Mouse (Mus musculus): ENCODE data around the gene Syt16.

The Syt16 gene

DNA sequence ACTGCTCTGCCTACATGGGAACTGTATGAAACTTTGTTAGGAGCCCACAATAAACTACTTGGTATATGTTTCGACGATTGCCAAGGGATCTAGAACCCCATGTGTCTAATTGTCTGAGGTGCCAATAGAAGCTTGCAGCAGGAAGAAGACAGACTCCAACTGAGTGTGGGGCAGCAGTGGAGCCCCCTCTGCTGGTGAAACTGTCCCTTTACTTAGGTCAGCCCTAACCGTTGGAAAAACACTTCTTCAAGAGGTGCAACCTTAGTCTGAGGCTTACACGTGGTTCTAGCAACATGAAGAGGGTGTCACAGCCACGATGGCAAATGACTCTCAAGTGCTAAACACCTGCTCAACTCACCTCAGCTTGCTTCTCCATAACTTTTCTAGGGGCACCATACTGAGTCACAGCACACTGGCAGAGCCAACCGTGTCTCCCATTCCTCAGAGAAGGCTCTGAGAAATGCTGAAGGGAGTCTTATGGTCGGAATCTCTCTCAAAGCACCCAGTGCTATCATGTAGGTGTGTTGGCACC lies 17.3 kb downstream of the Syt16 start:
- peak; percentile 41 to 48 for DNase-seq

- no peak for DNase-seq
These were observed 18.0 kb downstream of the Syt16 start for GRCm38 (mm10) chr12:74015491-74015890.

DNA sequence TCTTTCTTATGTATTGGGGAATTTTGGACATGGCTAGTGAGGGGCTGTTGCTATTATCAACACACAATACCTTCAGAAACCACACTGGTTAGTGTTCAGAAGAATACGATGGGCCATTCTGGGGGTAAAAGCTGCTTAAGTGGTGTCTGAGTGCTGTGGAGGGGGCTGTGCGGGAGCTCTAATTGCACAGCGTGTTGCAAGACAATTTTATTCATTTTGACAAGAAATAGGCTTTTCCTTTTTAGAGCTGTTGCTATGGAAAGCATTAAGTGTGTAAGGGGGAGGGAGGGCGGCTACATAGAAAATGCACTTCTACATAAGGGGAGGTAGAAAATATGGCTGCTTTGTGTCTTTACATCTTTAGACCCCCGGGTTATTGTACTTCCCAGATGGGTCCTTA lies 25.8 kb downstream of the Syt16 start:
- no peak for DNase-seq

DNA sequence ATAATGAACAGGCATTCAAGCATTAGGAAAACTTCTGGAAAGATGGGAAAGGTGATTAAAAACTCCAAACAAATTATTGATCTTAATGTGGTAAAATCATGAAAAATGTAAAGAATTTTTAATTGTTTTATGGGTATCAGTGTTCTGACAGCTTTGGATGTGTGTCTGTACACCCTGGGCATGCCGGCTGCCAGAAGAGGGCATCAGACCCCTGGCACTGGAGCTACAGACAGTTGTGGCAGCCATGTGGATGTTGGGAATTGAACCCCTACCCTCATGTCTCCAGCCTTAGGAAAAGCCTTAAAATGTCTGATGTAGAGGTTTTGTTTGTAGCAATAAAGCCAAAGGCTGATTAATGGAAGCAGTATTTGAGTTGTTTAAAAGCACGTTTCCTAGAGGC lies 27.5 kb downstream of the Syt16 start:
- DNase-seq: no peak

- no peak for DNase-seq
These were observed 45.8 kb downstream of the Syt16 start for GRCm38 (mm10) chr12:74043225-74043624.

GRCm38 (mm10) chr12:74043755-74044154 lies 46.3 kb downstream of the Syt16 start:
- no peak for DNase-seq

- DNase-seq: no peak
These were observed 46.8 kb downstream of the Syt16 start for GRCm38 (mm10) chr12:74044241-74044640.

- peak; percentile 13 to 18 for DNase-seq
These were observed 58.0 kb downstream of the Syt16 start for GRCm38 (mm10) chr12:74055336-74055931.

DNA sequence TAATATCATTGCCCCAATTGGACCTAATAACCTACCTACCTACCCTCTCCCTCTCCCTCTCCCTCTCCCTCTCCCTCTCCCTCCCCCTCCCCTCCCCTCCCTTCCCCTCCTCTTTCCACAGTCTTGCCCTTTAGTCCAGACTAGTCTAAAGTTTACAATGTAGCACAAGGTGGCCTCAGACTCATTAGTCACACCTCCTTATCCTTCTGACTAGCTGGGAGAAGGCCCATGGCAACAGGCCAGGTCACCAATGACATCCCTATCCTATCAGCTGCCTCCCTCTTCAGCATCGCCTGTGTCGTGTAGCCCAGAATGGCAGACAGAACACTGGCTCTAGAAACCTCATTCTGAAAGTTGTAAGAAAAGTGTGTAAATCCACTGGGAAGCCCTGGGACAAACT lies 58.7 kb downstream of the Syt16 start:
- DNase-seq: no peak

- no peak for DNase-seq
These were observed 65.1 kb downstream of the Syt16 start for GRCm38 (mm10) chr12:74062547-74062946.

- no peak for DNase-seq
These were observed 71.5 kb downstream of the Syt16 start for GRCm38 (mm10) chr12:74068912-74069311.

DNA sequence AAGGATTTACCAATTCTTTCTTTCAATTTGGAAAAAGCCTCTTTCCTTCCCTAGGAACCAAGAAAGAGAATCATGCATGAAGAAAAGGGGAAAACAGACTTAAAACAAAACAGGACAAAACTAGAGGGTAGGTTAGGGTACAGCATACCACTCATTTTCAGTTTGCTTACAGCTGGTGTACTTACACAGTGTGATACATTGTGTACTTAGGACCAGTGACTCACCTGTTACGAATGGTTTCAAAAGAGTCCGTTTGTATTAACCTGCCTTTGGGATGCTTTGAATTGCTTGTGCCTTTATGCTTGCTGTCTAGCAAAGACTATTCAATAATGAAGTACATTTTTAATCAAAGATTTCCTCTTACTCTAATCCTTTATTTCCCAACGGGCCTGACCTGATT lies 78.1 kb downstream of the Syt16 start:
- no peak for DNase-seq

GRCm38 (mm10) chr12:74076091-74076490 lies 78.6 kb downstream of the Syt16 start:
- DNase-seq: no peak

DNA sequence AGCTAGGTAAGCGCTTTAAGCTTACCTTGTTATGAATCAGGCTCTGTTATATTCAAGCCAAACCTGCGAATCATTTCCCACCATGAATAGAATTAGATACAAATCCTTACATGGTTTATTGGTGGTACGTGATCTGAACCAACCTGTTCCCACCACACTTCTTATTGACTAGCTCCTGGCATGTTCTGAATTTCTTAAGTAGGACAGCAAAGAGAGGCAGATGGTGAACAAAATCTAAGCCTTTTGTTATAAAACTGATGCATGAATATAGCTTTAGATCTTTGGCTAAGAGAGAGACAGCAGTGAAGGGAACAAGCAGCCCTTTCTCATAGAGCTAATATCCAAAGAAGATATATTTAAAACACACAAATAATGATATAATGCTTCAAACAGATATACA lies 83.7 kb downstream of the Syt16 start:
- no peak for DNase-seq

GRCm38 (mm10) chr12:74084389-74084788 lies 86.9 kb downstream of the Syt16 start:
- DNase-seq: no peak

DNA sequence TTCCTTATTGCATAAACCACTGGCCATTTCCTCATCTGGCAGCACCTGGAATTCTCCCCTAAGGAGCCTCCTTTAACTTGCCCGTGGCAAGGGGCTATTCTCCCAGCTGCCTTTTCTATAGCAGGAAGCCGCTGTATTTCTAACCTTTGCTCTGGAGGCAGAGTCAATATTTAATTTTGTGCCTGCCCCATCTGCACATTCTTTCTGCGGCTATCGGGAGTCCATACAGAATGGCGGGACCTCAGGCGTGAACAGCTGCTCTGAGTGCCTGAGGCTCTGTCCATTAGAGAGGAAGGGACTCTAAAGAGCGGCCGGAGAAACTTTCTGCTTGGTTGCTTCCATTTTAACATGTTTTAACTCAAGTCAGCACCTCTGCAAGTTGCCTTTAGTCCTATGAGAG lies 89.6 kb downstream of the Syt16 start:
- DNase-seq: no peak

GRCm38 (mm10) chr12:74089342-74090131 lies 92.1 kb downstream of the Syt16 start:
- no peak for DNase-seq

- no peak for DNase-seq
These were observed 95.1 kb downstream of the Syt16 start for GRCm38 (mm10) chr12:74092546-74092945.

DNA sequence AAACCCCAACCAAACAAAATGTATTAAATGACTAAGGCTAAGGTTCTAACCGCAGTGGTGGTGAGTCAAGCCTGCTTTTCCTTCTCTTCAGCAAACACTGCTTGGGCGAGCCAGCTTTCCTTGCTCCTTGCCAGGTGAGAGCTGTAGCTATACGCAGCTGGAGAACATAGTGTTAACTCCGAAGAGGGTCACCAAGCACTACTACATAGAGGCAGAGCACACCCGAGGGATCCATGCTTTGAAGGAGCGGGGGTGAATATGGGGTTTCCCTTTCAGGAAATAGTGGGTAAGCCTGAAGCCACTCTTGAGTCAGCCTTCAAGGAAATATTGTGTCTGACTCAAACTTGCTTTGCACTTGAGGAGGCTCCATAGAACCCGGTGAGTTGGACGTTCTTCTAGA lies 95.6 kb downstream of the Syt16 start:
- DNase-seq: no peak

DNA sequence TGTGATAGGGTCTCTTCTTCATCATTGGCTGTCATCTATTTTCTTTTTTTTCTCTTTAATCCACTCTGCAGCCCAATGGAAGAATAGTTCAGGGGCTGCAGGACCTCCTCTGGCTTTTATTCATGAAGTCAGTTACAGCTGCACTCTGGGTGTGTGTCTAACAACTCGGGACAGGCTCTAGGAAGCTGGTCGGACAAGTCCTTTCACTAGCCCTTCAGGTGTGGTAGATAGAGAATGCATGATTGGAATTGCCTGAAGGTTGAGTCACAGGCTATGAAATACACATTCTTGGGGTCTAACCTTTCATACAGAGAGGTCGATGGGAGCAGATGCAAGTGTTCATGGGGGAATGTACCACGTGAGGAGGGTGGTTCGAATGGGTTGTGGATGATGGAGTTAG lies 97.2 kb downstream of the Syt16 start:
- DNase-seq: no peak

DNA sequence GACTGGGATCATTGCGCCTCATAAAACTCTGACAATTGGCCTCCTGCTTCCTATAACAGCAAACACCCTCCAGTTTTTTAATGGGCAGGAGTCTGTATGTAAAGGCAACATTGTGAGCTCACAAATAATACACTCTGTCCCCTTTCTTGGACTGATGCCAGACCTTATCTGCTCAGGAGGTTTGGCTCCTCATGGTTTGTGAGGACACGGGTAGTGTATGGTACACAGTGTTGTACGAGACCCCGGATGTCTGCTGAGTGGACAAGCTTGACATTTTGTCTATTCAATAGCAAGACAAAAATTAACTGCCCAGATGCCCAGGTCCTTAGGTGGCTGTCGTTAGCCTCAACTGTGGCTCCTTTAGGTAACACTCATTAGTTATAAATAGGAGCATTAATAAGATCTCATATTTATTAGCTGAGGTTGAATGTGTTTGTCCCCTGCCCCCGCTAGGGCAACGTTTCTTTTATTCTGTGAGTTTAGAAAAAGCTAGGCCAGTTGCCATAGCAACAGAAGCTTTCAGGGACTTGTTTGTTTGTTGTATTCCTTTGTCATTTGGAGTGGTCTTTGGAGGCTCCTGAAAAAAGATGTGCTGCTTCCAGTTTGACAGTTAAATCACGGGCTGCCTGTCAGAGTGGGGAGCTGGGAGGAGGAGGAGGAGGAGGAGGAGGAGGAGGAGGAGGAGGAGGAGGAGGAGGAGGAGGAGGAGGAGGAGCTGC lies 101.3 kb downstream of the Syt16 start:
- DNase-seq: no peak

DNA sequence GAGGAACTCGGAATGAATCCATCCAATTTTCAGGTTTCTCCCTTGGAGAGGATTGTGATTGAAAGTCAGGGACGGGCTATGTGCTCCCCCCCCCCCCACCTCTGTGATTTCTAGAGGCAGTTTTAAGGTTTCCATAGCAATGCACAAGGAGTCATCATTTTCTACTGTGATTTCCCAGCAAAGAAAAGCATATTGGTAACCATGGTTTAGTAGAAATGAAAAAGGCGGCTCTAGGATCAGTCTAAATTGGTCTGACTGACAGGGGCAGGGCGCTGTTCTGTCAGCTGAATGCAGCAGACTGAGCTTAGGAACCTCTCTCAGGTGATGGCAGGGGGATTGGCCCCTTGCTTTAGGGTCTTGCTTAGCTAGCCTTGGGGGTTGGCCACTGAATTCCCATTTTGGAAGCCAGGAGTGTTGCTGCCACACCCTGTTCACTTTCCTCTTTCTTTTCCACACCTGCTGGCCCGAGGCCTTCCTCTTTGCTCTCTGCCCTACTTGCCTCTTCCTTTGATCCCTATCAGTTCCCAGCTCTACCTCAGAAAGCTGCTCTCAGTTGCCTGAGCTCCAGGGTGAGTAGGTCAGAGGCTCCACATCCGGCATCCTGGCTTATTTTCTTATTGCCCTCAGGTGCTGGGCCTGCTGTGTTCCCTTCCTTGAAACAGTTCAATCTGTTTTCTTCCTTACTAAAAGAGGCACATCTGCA lies 108.5 kb downstream of the Syt16 start:
- DNase-seq: no peak

- no peak for DNase-seq
These were observed 111.2 kb downstream of the Syt16 start for GRCm38 (mm10) chr12:74108663-74109081.

Measured in thymus, postnatal 36 days (tissue).